Mouse (Mus musculus): Measurements from ENCODE around the gene Acap1. TPM values are rescaled to one million over a fixed set of nuclear protein-coding genes. Genes with fewer than 3 reads are reported as not detected.

Acap1 gene
- total and polyA plus RNA-seq, 3 experiments, result 0.65 to 3.3 (median 1.1) TPM

GRCm38 (mm10) chr11:69937385-69937784 lies 42.0 kb upstream of the Acap1 start:
- Histone ChIP-seq H3K36me3 (ENCODE audit: control insufficient read depth, insufficient read depth, low read length) (no peaks in the 10 kb centered on the region), H3K4me3 (no peak overlapping the region), H3K4me1 (ENCODE audit: control insufficient read depth, insufficient read depth, low read length) (peaks cover 11% of the 10 kb centered on the region), H3K79me2 (replicated peaks; ENCODE audit: control insufficient read depth, insufficient read depth, low read length) (no peaks in the 10 kb centered on the region), H3K27me3 (ENCODE audit: control insufficient read depth, insufficient read depth, low read length) (no peaks in the 10 kb centered on the region), H3K9ac (ENCODE audit: low read depth, low read length) (peak overlapping the region; percentile 34), H3K27ac (peak overlapping the region; percentile 71)
- DNase-seq, result peak; percentile 67 to 71
- WGBS, result 21% methylated on average over 4 of the region's 4 CpGs
- TF ChIP-seq CTCF (IDR thresholded peaks at IDR 0.05), result no peak
- TF ChIP-seq POLR2A (IDR thresholded peaks at IDR 0.05; ENCODE audit: insufficient read depth, low read depth, low read length), result 0 out of 2 replicates have a peak, but pooled peaks have one; percentile 23
- intact Hi-C loops (cut with DNase I), result no loop called here

- peak; percentile 38 to 53 for DNase-seq
- intact Hi-C loops (cut with DNase I), result no loop called here
- Histone ChIP-seq H3K36me3 (ENCODE audit: control insufficient read depth, insufficient read depth, low read length) (no peaks in the 10 kb centered on the region), H3K27me3 (ENCODE audit: control insufficient read depth, insufficient read depth, low read length) (no peaks in the 10 kb centered on the region), H3K79me2 (replicated peaks; ENCODE audit: control insufficient read depth, insufficient read depth, low read length) (no peaks in the 10 kb centered on the region), H3K4me3 (peak overlapping the region; percentile 50; the same call in 1 of the 2 replicates), H3K27ac (peak overlapping the region; percentile 71), H3K9ac (ENCODE audit: low read depth, low read length) (peak overlapping the region; percentile 81), H3K4me1 (ENCODE audit: control insufficient read depth, insufficient read depth, low read length) (peaks cover 11% of the 10 kb centered on the region)
- WGBS, result 33% methylated on average over 9 of the region's 9 CpGs
- no peak for TF ChIP-seq CTCF (IDR thresholded peaks at IDR 0.05)
- no peak for TF ChIP-seq EP300 (IDR thresholded peaks at IDR 0.05; ENCODE audit: insufficient read depth, low read depth, low read length)
- no peak for TF ChIP-seq POLR2A (IDR thresholded peaks at IDR 0.05; ENCODE audit: insufficient read depth, low read depth, low read length)
These were observed 41.5 kb upstream of the Acap1 start for GRCm38 (mm10) chr11:69936714-69937347.

DNA sequence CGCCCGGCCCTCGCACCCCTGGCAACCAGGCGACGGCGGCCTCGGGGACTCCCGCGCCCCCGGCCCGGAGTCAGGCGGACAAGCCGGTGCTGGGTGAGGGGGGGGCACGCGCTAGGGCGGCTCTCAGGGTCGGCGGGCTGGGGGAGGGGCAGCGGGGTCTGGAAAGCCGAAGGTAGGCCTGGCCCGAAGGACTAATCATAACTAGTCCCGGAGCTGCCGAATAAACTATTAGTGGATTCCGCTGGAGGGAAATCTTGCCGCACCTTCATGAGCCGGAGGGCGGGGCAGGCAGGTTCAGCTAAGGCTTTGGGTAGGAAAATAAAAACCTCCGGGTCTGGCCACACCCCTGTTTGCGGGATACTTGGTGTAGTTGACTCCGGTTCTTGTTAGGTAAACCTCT lies 40.8 kb upstream of the Acap1 start:
- peaks cover 11% of the 10 kb centered on the region for H3K4me1 ChIP-seq (ENCODE audit: control insufficient read depth, insufficient read depth, low read length)

DNA sequence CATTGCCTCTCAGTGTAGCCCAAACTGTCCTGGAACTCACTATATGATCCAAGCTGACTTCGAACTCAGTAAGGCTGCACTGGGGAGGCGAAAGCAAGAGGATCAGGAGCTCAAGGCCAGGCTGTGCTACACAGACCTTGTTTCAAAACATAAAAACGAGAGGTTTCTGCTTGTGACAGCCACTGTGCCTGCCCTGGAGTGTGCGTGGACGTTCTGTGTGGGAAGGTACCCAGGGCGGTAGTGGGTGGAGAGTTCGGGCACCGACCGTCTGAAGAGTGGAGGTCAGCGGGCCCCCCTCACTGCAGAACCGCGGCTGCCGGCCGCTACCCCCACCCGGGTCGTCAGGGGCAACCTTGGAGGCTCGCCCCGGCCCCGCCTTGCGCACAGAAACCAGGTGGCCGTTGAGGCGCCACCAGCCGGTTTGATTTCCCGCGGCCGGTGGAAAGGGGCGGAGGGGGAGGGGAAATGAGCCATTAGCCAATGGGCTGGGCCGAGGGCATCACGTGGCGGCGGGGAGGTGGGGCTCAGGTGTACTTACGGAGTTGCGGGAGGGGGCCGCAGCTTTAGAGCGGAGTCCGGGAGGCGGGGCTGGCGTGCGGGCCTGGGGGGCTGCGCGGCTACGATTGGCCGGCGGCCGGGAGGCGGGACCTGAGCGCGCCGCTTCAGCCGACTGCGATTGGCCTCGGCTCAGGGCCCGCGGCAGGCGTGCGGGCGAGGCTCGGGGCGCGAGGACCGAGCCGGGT lies 40.0 kb upstream of the Acap1 start, which contains the start of gene Ybx2:
Ybx2 (plus strand) TSS at position 660 of the 743 bp plus-strand sequence.
- Histone ChIP-seq H3K27ac (peak within 1 kb of the TSS; percentile 71), H3K4me1 (ENCODE audit: control insufficient read depth, insufficient read depth, low read length) (peaks cover 11% of the 10 kb centered on the region), H3K79me2 (replicated peaks; ENCODE audit: control insufficient read depth, insufficient read depth, low read length) (no peaks in the 10 kb centered on the region), H3K9ac (ENCODE audit: low read depth, low read length) (peak within 1 kb of the TSS; percentile 81), H3K4me3 (peak within 1 kb of the TSS; percentile 50), H3K36me3 (ENCODE audit: control insufficient read depth, insufficient read depth, low read length) (no peaks in the 10 kb centered on the region), H3K27me3 (ENCODE audit: control insufficient read depth, insufficient read depth, low read length) (no peaks in the 10 kb centered on the region)
- intact Hi-C loops (cut with DNase I), result loop anchor here (2.0 kb wide), 1 partner anchor 65 kb away; the partner anchor contains the start of gene Dvl2
- DNase-seq, result peak; percentile 88 to 89
- 3% methylated on average over 62 of the region's 62 CpGs for WGBS
- peak; percentile 21; the same call in 1 of the 2 replicates for TF ChIP-seq CTCF (IDR thresholded peaks at IDR 0.05)
- no peak for TF ChIP-seq POLR2A (IDR thresholded peaks at IDR 0.05; ENCODE audit: insufficient read depth, low read depth, low read length)
- no peak for TF ChIP-seq EP300 (IDR thresholded peaks at IDR 0.05; ENCODE audit: insufficient read depth, low read depth, low read length)

More for the DNA sequence above, 40.8 kb upstream of the Acap1 start:
- peak overlapping the region; percentile 81 for H3K9ac ChIP-seq (ENCODE audit: low read depth, low read length)
- H3K27ac ChIP-seq, result peak overlapping the region; percentile 71
- intact Hi-C loops (cut with DNase I), result no loop called here
- peak overlapping the region; percentile 50 for H3K4me3 ChIP-seq
- no peaks in the 10 kb centered on the region for H3K79me2 ChIP-seq (replicated peaks; ENCODE audit: control insufficient read depth, insufficient read depth, low read length)
- H3K27me3 ChIP-seq (ENCODE audit: control insufficient read depth, insufficient read depth, low read length), result no peaks in the 10 kb centered on the region
- no peaks in the 10 kb centered on the region for H3K36me3 ChIP-seq (ENCODE audit: control insufficient read depth, insufficient read depth, low read length)
- 2% methylated on average over 30 of the region's 30 CpGs for WGBS
- TF ChIP-seq POLR2A (IDR thresholded peaks at IDR 0.05; ENCODE audit: insufficient read depth, low read depth, low read length) (no peak), CTCF (IDR thresholded peaks at IDR 0.05) (no peak), EP300 (IDR thresholded peaks at IDR 0.05; ENCODE audit: insufficient read depth, low read depth, low read length) (no peak)
- DNase-seq, result peak in 1 of 2 experiments; percentile 40

- WGBS, result 23% methylated on average over 6 of the region's 6 CpGs
- no peak for DNase-seq
- H3K4me1 ChIP-seq (ENCODE audit: control insufficient read depth, insufficient read depth, low read length), result peaks cover 11% of the 10 kb centered on the region
- H3K36me3 ChIP-seq (ENCODE audit: control insufficient read depth, insufficient read depth, low read length), result no peaks in the 10 kb centered on the region
- no peak overlapping the region for H3K9ac ChIP-seq (ENCODE audit: low read depth, low read length)
- no peaks in the 10 kb centered on the region for H3K27me3 ChIP-seq (ENCODE audit: control insufficient read depth, insufficient read depth, low read length)
- peak overlapping the region; percentile 30; the same call in 1 of the 2 replicates for H3K4me3 ChIP-seq
- TF ChIP-seq CTCF (IDR thresholded peaks at IDR 0.05) (no peak), EP300 (IDR thresholded peaks at IDR 0.05; ENCODE audit: insufficient read depth, low read depth, low read length) (no peak), POLR2A (IDR thresholded peaks at IDR 0.05; ENCODE audit: insufficient read depth, low read depth, low read length) (no peak)
- no peaks in the 10 kb centered on the region for H3K79me2 ChIP-seq (replicated peaks; ENCODE audit: control insufficient read depth, insufficient read depth, low read length)
- 0 out of 2 replicates have a peak overlapping the region, but pooled peaks have one; percentile 5 for H3K27ac ChIP-seq
- intact Hi-C loops (cut with DNase I), result loop anchor here (1.0 to 5.0 kb wide), 3 partner anchors 15 to 268 kb away; partner anchors contain the start of gene Dvl2
These were observed 39.3 kb upstream of the Acap1 start for GRCm38 (mm10) chr11:69934681-69935080.

Measured in heart, adult 2 months (tissue).